Mouse (Mus musculus) CH12F3 (cell line): ENCODE data around the gene Gjb1.
"Not testable (repeated sequence)": the region's sequence is repeated elsewhere in the genome, so short reads cannot be mapped to it uniquely, and the experiment has no call there.

ENCODE experiments used
- in situ Hi-C: fragments of 300-500 bp; cut with MboI; formaldehyde crosslinking; loops from 2 replicates; pipeline ENCODE4 v1.14.3; 2020; ENCODE audit warnings: low sequenced_read_pairs

Gene Gjb1

DNA sequence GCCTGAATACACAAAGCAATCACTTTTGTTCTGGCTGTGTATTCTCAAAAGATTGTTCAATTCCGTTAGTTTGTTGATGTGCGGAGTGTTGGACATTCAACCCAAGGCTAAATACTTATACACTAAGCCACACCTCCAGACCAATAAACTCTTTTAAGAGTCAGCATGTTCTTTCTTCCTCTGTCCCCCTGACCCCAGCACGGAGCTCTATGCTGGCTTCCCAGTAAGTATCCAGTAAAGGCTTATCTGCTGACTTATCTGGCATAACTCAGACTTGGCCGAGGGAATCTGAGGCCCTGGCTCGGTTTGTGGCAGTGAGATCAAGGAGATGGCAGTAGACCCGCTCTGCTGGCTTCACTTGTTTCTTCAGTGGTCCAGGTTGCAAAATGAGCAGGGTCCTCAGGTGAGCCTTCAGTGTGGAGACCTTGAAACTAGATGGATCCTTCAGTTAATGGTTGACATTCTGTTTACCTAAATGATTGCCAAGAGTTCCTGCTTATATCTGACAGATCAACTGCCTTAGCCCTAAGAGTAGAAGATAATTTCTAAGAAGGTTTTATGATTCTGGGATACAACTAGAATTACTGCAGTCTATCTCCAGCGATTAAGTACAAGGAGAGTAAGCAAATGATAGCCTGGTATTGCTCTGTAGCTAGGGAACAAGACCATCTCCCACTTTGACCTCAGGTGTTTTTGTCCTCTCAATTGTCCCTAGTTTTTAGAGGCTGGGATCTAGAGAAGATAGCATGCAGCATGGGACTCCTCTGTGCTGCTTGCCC, at the start of gene Gjb1:
Gene Gjb1 (plus strand): TSS at position 189 of the 779 bp plus-strand sequence.
- in situ Hi-C loops: no loop called here

DNA sequence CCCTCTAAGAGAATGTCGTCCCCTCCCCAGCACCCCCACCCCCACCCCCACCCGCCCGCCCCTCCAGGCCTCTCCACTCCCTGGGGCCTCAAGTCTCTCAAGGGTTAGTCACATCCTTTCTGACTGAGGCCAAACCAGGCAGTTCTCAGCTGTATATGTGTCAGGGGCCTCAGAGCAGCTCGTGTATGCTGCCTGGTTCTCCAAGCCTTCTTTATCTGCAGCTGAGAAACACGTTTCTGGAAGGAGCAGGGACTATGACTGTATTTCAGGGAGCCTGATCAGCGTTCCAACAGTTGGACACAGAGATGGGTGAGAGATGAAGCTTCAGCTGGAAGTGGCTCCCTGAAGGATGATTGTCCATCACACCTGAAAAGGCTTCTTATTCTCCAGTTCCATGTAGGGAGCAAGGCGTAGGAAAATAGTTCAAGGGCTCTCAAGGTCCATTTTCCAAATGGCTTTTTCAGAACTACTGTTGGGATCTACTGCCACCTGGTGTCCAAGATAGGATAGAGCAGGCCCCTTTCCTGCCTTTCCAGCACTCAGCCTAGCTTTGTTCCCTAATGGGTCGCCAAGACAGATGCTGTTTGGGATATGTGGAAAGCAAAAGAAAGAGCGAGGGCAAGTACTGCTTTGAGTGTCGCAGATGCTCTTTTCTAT, 46.7 kb upstream of the Gjb1 start:
- in situ Hi-C loops: loop anchor here (5.0 kb wide), 1 partner anchor 197 kb away; no protein-coding TSS in a partner anchor

GRCm38 (mm10) chrX:101332031-101332374, 44.2 kb upstream of the Gjb1 start:
- in situ Hi-C loops: loop anchor here (5.0 kb wide), 1 partner anchor 200 kb away; no protein-coding TSS in a partner anchor

DNA sequence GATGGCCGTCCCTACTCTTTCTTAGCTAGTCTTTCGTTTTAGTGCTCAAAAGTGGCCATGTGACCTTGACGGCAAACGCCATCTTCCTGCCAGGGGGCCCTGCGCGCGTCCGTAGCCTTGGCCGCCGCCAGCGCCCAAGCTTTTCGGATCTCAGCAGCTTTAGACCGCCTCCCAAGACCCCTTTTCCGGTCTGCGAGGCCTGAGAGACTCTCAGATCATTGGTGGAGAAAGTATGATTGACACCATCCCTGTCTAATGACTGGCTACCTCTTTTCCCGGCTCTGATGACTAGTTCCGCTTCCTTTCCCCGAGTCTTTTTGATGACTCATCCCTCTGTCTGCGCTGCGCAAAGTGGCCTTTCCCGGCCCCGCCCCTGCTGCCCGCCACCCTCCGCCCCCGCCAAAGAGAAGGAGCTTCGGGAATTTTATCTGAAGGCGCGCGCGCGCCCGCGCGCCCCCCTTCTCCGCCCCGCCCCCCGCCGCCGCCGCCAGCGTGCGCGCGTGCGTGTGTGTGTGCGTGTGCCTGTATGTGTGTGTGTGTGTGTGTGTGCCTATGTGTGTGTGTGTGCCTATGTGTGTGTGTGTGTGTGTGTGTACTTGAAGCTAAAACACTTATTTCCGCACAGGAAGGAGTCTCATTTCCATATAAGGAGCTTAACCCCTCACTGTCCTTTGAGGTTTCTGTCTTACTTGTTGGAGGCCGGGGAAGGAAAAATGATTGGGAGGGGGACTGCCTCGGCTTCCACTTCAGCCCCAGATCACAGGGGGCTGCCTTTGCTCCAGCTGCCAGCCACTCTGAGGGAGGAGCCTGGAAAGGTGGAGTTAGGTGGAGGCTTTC, 43.6 kb upstream of the Gjb1 start:
- in situ Hi-C loops: loop anchor here (5.0 kb wide), 1 partner anchor 200 kb away; no protein-coding TSS in a partner anchor

DNA sequence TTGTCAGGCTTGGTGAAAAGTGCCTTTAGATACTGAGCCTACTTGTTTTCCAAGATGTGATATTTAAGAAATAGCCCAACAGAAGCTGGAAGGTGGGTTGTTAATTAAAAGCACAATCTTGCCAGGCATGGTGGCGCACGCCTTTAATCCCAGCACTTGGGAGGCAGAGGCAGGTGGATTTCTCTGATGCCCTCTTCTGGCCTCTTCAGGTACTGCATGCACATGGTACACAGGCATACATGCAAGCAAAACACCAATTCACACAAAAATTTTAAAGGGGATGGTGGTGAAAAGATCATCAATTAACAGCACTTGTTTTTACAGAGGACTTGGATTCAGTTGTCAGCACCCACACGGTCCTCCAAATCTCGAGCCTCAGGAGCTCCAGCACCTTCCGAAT, 41.6 kb upstream of the Gjb1 start:
- in situ Hi-C loops: loop anchor here (5.0 kb wide), 1 partner anchor 202 kb away; no protein-coding TSS in a partner anchor

DNA sequence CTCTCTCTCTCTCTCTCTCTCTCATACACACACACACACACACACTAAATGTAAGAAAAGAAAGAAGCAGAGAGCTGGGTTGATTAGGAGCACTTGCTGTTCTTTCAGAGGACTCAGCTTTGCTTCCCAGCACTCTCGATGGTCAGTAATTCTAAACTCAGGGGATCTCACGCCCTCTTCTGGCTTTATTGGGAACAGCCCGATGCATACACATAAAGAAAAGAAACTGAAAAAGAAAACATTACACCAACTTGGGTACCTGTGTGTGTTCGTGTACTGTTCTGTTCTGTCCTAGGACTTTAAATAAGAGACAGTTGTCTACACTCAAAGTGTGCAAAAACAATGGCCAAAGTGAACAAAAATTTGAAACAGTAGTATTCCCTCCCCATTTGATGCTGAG, 37.5 kb upstream of the Gjb1 start:
- in situ Hi-C loops: no loop called here

DNA sequence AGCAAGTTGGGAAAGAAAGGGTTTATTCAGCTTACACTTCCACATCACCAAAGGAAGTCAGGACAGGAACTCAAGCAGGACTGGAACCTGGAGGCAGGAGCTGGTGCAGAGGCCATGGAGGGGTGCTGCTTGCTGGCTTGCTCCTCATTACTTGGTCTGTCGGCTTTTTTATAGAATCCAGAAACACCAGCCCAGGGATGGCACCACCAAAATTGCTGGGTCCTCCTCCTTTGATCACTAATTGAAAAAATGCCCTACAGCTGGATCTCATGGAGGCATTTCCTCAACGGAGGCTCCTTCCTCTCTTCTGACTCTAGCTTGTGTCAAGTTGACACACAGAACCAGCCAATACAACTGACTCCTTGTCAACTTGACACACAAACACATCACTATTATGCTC, 33.3 kb upstream of the Gjb1 start:
- in situ Hi-C loops: not testable (repeated sequence)

DNA sequence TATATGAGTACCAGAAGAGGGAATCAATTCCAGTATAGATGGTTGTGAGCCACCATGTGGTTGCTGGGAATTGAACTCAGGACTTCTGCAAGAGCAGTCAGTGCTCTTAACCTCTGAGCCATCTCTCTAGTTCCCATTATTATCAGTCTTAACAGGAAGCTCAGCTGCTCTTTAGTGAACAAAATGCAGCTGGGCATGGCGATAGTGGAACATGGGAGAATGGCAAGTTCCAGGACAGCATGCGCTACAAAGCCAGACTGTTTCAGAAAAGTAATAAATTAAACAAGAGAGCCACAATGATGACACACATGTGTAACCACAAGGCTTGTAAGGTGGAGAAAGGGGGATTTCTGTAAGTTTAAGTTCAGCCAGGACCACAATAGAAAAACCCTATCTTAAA, 30.7 kb upstream of the Gjb1 start:
- in situ Hi-C loops: no loop called here

DNA sequence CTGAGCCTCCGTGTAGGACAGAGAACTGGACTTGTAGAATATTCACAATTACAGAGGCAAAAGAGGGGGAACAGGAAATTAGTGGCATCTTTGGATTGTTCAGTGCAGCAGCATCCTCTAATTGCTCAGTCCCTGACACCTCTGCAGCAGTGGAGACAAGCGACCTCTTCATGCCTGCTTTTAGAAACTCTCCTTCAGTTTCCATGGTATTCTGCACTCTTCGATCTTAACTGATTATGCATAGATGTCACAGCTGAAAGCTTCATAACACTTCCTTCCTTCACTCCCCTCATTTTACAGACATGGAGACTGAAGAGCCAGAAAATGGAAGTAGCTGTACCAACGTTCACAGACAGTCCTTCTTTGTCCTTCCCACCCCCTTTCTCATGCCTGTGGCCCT, 29.7 kb upstream of the Gjb1 start:
- in situ Hi-C loops: no loop called here

- in situ Hi-C loops: no loop called here
These were observed 25.0 kb upstream of the Gjb1 start for GRCm38 (mm10) chrX:101351188-101351587.

GRCm38 (mm10) chrX:101358902-101359301, 17.3 kb upstream of the Gjb1 start:
- in situ Hi-C loops: not testable (repeated sequence)

DNA sequence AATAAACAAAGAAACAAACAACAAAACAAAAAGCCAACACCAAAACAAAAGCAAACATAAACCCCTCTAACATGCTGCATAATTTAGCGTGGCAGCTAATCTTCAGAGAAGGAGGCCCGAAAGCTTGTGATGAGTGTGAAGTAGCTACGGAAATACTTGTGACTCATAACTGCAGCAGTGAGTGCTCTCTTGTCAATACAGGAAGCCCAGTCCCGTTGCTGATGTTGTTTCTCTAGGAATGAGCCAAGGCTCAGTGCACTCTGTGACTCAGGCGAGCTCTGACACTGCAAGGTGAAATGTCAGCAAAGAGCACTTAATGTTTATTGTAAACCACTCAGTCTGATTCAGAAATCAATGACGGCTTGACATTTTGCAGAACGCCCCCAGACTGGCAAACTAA, 7.2 kb upstream of the Gjb1 start:
- in situ Hi-C loops: no loop called here

- in situ Hi-C loops: no loop called here
These were observed 5.6 kb upstream of the Gjb1 start for GRCm38 (mm10) chrX:101370573-101370972.

GRCm38 (mm10) chrX:101372946-101373345, 3.2 kb upstream of the Gjb1 start:
- in situ Hi-C loops: no loop called here

DNA sequence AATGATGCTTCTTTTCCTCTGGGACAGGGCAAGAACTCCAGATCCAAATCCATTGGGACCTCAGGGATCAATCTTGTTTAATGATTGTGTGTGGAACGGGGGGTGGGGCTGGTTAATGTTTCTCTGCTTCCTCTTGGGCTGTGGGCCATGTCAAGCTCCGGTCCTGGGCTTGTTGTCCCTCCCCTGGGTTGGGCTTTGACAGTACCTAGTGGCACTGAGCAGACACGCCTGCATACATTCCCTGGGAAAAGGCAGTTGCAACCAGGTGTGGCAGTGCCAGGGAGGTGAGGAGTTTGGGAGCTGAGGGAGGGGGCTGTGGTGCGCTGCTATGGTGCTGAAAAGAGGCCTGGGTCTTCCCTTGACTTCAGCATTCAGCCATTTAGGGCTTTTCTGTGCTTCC, 898 bp downstream of the Gjb1 start:
- in situ Hi-C loops: no loop called here

DNA sequence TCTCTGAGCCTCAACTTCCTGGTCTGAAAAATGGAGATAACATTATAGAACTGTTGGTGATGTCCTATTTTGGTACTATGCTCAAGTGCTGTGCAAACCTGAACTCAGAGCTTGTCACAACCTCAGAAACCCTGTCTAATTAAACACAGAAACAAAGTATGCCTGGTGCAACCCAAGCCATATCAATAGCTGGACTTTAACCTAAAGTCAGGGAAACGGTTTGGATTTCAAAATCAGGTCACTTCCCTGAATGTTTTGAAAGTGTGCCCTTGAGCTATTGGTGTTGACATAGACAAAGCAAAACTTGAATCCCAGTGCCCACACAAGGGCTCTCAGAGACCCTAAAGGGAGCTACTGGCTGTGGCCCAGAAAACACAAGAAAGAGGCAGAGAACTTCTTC, 3.6 kb downstream of the Gjb1 start:
- in situ Hi-C loops: no loop called here

- in situ Hi-C loops: no loop called here
These were observed 7.3 kb downstream of the Gjb1 start for GRCm38 (mm10) chrX:101383455-101383854.

- in situ Hi-C loops: no loop called here
These were observed 8.4 kb downstream of the Gjb1 start for GRCm38 (mm10) chrX:101384439-101385137.

DNA sequence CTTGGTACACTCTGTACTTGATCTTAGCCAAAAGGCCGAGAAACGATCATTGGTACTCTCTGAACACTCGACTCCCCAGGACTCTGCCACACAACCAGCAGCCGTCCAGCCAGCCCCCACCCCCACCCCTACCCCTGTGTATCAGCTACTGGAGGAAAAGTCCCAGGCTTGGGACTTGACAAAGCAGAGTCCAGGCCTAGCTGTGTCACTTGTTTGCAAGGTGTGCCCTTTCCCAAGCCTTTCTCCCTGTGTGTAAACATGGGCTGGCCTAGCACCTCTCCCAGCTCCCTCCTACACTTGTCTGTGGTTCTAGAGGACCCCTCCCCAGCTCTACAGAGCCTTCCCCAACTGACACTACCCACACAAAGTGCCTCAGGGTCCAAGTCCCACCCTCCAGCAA, 10.0 kb downstream of the Gjb1 start:
- in situ Hi-C loops: no loop called here

DNA sequence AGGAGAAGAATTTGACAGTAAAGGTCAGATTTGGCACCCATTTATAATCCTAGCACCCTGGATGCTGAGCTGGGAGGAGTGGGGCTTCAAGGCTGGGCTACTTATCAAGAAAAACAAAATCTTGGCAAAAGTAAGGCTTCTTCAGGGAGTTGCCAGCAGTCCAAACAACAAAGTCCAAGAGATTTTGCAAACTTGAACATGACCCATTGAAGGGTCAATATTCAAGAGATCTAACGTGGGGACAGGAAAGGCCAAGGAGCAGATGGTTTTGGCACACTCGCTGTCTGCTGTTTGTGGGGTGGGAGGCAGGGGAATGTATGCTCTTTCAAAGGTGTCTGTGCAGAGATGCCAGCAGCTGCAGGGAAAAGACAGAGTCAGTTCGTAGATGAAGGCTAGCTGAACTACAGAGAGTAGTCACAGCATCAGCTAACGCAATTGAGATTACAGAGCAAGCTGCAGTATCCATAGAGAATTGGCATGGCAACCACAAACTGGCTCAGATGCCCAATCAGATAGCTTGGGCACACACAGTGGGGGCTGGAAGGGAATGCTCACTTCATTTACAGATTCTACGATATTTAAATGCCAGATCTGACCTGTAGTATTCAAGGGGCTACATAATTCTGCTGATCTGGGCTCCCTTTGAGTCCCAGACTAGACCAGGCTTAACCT, 12.8 kb downstream of the Gjb1 start:
- in situ Hi-C loops: no loop called here
